Mouse (Mus musculus) erythroblast, embryonic 14.5 days (primary cell): ENCODE data around the gene Add2. TPM values are rescaled to one million over a fixed set of nuclear protein-coding genes. Genes with fewer than 3 reads are reported as not detected.

Experiments
- H3K27me3 ChIP-seq: 2 replicates; pipeline ENCODE4 v1.6.1; 2012; ENCODE audit warnings: inconsistent platforms; ENCODE audit not compliant: control insufficient read depth
- H3K36me3 ChIP-seq: 2 replicates; pipeline ENCODE4 v1.6.1; 2012; ENCODE audit warnings: mild to moderate bottlenecking, inconsistent platforms; ENCODE audit not compliant: control insufficient read depth
- H3K4me1 ChIP-seq: 2 replicates; pipeline ENCODE4 v1.6.1; 2012; ENCODE audit warnings: inconsistent platforms; ENCODE audit not compliant: control insufficient read depth
- H3K4me3 ChIP-seq: replicated peaks from 2 replicates; pipeline ENCODE3; 2012; ENCODE audit warnings: moderate library complexity, mild to moderate bottlenecking, inconsistent platforms
- H3K9me3 ChIP-seq: 2 replicates; pipeline ENCODE4 v1.6.1; 2012; ENCODE audit warnings: low read length, inconsistent platforms, mixed read lengths; ENCODE audit not compliant: control insufficient read depth
- GATA1 ChIP-seq: IDR thresholded peaks from 2 replicates; pipeline ENCODE4 v1.6.1; 2012; ENCODE audit warnings: low read length, inconsistent platforms, mixed read lengths
- TAL1 ChIP-seq: IDR thresholded peaks from 3 replicates; pipeline ENCODE4 v1.6.1; 2012; ENCODE audit warnings: low read length, inconsistent platforms, mixed read lengths
- polyA plus RNA-seq: library from polyadenylated mRNA; stranded (reverse); fragments of >175 nt; gene quantifications from 2 replicates; pipeline ENCODE4 v1.2.3, GENCODE M21; 2012

Gene Add2
- polyA plus RNA-seq, 1 experiment, result 39.0 TPM

GRCm38 (mm10) chr6:86059151-86059853, 30.8 kb downstream of the Add2 start:
- no peaks in the 10 kb centered on the region for H3K9me3 ChIP-seq
- H3K4me1 ChIP-seq, result peaks cover 4% of the 10 kb centered on the region
- TF ChIP-seq GATA1, result no peak
- no peak for TF ChIP-seq TAL1
- H3K36me3 ChIP-seq, result no peaks in the 10 kb centered on the region
- peaks cover 24% of the 10 kb centered on the region for H3K27me3 ChIP-seq
- H3K4me3 ChIP-seq, result no peak overlapping the region

GRCm38 (mm10) chr6:86060170-86060569, 31.7 kb downstream of the Add2 start:
- TF ChIP-seq TAL1 (no peak), GATA1 (no peak)
- Histone ChIP-seq H3K27me3 (peaks cover 24% of the 10 kb centered on the region), H3K9me3 (no peaks in the 10 kb centered on the region), H3K36me3 (no peaks in the 10 kb centered on the region), H3K4me3 (no peak overlapping the region), H3K4me1 (peaks cover 7% of the 10 kb centered on the region)

GRCm38 (mm10) chr6:86062226-86062625, 33.7 kb downstream of the Add2 start:
- Histone ChIP-seq H3K4me1 (peaks cover 7% of the 10 kb centered on the region), H3K9me3 (no peaks in the 10 kb centered on the region), H3K27me3 (peaks cover 27% of the 10 kb centered on the region), H3K4me3 (no peak overlapping the region), H3K36me3 (no peaks in the 10 kb centered on the region)
- no peak for TF ChIP-seq TAL1
- TF ChIP-seq GATA1, result no peak

GRCm38 (mm10) chr6:86062684-86063083, 34.2 kb downstream of the Add2 start:
- peaks cover 8% of the 10 kb centered on the region for H3K4me1 ChIP-seq
- peaks cover 23% of the 10 kb centered on the region for H3K27me3 ChIP-seq
- H3K4me3 ChIP-seq, result no peak overlapping the region
- H3K9me3 ChIP-seq, result no peaks in the 10 kb centered on the region
- no peaks in the 10 kb centered on the region for H3K36me3 ChIP-seq
- TF ChIP-seq TAL1 (no peak), GATA1 (no peak)

GRCm38 (mm10) chr6:86064318-86065016, 36.0 kb downstream of the Add2 start:
- H3K36me3 ChIP-seq, result no peaks in the 10 kb centered on the region
- H3K4me3 ChIP-seq, result no peak overlapping the region
- no peaks in the 10 kb centered on the region for H3K9me3 ChIP-seq
- TF ChIP-seq GATA1 (no peak), TAL1 (no peak)
- H3K27me3 ChIP-seq, result peaks cover 22% of the 10 kb centered on the region
- peaks cover 11% of the 10 kb centered on the region for H3K4me1 ChIP-seq

- Histone ChIP-seq H3K4me1 (peaks cover 30% of the 10 kb centered on the region), H3K4me3 (no peak overlapping the region), H3K27me3 (peaks cover 22% of the 10 kb centered on the region), H3K9me3 (no peaks in the 10 kb centered on the region), H3K36me3 (no peaks in the 10 kb centered on the region)
- no peak for TF ChIP-seq GATA1
These were observed 38.2 kb downstream of the Add2 start for GRCm38 (mm10) chr6:86066727-86067126.

- Histone ChIP-seq H3K36me3 (no peaks in the 10 kb centered on the region), H3K9me3 (no peaks in the 10 kb centered on the region), H3K27me3 (peaks cover 22% of the 10 kb centered on the region), H3K4me3 (no peak overlapping the region), H3K4me1 (peaks cover 34% of the 10 kb centered on the region)
- TF ChIP-seq TAL1 (no peak), GATA1 (no peak)
These were observed 38.7 kb downstream of the Add2 start for GRCm38 (mm10) chr6:86067145-86067544.

- H3K4me3 ChIP-seq, result no peak overlapping the region
- H3K36me3 ChIP-seq, result no peaks in the 10 kb centered on the region
- TF ChIP-seq TAL1, result no peak
- TF ChIP-seq GATA1, result no peak
- peaks cover 12% of the 10 kb centered on the region for H3K27me3 ChIP-seq
- H3K4me1 ChIP-seq, result peaks cover 45% of the 10 kb centered on the region
- H3K9me3 ChIP-seq, result no peaks in the 10 kb centered on the region
These were observed 40.5 kb downstream of the Add2 start for GRCm38 (mm10) chr6:86069009-86069408.

- TF ChIP-seq GATA1, result no peak
- TF ChIP-seq TAL1, result no peak
- Histone ChIP-seq H3K4me3 (no peak overlapping the region), H3K36me3 (no peaks in the 10 kb centered on the region), H3K9me3 (no peaks in the 10 kb centered on the region), H3K27me3 (peaks cover 12% of the 10 kb centered on the region), H3K4me1 (peaks cover 48% of the 10 kb centered on the region)
These were observed 41.4 kb downstream of the Add2 start for GRCm38 (mm10) chr6:86069856-86070255.

- H3K36me3 ChIP-seq, result no peaks in the 10 kb centered on the region
- peaks cover 12% of the 10 kb centered on the region for H3K27me3 ChIP-seq
- no peaks in the 10 kb centered on the region for H3K9me3 ChIP-seq
- H3K4me3 ChIP-seq, result no peak overlapping the region
- H3K4me1 ChIP-seq, result peaks cover 52% of the 10 kb centered on the region
- TF ChIP-seq TAL1 (no peak), GATA1 (no peak)
These were observed 41.8 kb downstream of the Add2 start for GRCm38 (mm10) chr6:86070277-86070676.
